Mouse (Mus musculus) gastrocnemius, postnatal 14 days (tissue): ENCODE measurements around the gene Troap. TPM values are rescaled to one million over a fixed set of nuclear protein-coding genes. Genes with fewer than 3 reads are reported as not detected.
"Not testable (repeated sequence)": the region's sequence is repeated elsewhere in the genome, so short reads cannot be mapped to it uniquely, and the experiment has no call there.

Source experiments
- DNase-seq: peaks from one replicate; pipeline ENCODE4 v3.0.0; 2021; ENCODE audit warnings: mixed read lengths
- intact Hi-C: fragments of 180-260 bp; cut with DNase I; formaldehyde crosslinking; loops from one replicate; pipeline ENCODE4 v1.15.1; 2025; ENCODE audit warnings: low total_unique reads
- total RNA-seq, 2 experiments: library from RNA; stranded (reverse); gene quantifications; 2 replicates each; pipeline ENCODE4 v1.2.3; 2021

Troap gene
- total RNA-seq, 2 experiments from 2014 or later = 1.4 to 1.8 TPM

DNA sequence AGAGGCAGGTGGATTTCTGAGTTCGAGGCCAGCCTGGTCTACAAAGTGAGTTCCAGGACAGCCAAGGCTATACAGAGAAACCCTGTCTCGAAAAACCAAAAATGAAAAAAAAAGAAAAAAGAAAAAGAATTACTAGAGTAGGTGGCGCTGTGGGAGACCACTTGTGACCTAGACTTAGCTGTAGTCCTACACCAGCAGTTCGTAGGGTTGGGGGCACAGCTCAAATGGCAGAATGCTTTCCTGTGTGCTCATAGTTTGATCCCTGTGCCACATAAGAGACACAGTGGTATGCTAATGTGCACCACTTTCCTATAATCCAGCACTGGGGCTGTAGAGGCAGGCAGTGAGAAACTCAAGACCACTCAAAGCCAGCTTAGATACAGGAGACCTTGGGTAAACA, 35.1 kb upstream of the Troap start:
- intact Hi-C loops = no loop called here
- DNase-seq = no peak

DNA sequence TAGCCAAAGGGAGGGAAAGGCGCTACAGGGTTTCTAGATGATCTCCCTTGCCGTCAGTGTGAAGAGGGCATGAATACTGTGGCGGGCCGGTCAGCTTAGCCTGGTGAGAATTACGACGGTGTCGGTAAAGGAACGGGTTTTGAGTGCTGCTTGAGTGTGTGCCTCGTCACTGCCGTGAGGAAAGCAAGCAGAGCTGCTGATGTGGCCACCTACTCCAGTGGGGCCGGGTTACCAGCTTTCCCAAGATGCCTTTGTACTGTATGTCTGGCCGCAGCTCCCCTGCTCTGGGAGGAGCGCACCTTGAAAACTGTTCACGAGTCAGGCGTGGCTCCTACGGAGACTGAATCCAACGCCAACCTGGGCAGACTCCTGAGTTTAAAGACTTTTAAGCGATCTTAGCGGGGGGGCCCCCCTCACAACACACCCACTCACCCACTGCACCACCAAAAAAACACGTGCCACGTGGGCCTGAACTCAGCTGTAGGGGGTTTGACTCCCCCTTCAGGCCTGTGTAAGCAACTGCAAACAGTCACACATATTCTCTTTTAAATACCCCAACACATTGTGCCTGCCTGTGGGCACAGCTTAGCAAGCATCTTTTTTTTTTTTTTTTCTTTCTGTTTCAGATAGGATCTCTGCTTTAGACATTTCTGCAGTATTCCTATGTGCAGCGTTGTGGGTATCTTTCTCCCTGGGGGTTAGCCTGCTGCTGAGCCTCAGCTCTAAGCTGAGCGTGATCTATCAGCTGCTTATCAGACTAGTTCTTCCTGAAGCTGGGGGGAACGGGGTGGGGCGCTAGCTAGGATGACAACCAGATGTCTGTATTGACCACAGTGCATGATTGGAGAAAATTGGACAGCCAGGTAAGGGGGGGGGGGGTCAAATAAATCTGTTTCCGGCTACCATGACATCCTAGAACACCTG, 34.1 kb upstream of the Troap start:
- no peak for DNase-seq
- intact Hi-C loops = no loop called here

DNA sequence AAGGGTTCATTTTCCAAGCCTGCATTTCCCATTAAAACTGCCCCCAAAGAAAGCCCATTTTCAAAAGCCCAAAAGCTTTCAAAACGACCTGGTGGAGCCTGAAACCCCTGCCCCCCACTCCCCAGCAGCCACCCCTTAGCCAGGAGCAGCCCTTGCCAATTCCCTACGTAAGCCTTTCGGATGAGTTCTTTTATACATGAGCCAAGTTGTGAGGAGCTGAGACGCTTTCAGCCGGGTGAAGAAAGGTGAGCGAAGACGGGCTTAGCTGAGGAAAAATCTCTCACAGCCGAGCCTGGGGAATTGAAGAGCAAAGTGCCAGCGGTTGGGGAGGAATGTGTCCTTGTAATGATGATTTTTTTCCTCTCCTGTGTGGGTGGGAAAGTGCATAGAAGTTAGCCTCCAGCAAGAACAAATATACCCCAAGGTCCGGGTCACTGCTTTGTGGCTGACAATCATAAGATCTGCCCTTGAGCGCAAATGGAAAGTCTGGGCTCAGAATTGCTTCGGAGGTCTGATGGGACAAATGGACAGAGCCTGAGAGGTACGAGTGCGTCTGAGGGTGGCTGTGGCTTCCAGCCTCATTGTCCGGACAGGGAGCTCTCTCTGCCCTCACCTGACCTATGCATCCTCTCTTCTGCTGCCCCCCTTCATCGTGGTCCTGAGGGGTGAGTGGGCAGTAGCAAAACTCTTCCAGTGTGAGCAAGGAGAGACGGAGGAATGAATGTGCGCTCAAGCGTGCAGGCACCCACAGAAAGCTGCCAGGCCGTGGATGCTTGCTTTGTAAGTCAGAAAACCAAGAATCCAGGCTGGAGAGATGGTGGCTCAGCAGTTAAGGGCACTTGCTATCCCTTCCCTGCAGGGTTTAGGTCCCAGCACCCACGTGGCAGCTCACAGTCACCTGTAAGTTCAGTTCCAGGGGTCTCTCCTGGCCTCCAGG, 33.2 kb upstream of the Troap start:
- intact Hi-C loops = no loop called here
- no peak for DNase-seq

GRCm38 (mm10) chr15:99042334-99042733, 32.0 kb upstream of the Troap start:
- intact Hi-C loops = no loop called here
- no peak for DNase-seq

DNA sequence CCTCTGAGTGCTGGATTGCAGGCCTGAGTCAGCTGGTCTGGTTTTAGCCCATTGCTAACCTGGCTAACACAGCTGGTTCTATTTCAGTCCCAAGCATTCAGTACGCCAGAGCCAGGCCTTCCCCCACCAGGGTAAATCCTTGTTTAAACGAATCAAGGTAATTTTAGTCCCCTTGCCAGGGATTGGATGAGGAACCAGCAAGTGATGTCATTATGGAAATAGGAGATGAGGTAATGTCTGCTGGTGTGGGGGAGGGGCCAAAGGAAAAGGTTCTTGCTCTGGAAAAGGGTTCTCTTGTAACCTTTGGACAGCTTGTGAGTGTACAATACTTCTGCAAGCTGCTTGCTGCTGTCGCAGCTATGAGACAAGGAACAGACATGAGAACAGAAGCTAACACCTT, 29.5 kb upstream of the Troap start:
- no peak for DNase-seq
- intact Hi-C loops = no loop called here

GRCm38 (mm10) chr15:99045734-99046133, 28.6 kb upstream of the Troap start:
- DNase-seq, intact Hi-C loops: not testable (repeated sequence)

DNA sequence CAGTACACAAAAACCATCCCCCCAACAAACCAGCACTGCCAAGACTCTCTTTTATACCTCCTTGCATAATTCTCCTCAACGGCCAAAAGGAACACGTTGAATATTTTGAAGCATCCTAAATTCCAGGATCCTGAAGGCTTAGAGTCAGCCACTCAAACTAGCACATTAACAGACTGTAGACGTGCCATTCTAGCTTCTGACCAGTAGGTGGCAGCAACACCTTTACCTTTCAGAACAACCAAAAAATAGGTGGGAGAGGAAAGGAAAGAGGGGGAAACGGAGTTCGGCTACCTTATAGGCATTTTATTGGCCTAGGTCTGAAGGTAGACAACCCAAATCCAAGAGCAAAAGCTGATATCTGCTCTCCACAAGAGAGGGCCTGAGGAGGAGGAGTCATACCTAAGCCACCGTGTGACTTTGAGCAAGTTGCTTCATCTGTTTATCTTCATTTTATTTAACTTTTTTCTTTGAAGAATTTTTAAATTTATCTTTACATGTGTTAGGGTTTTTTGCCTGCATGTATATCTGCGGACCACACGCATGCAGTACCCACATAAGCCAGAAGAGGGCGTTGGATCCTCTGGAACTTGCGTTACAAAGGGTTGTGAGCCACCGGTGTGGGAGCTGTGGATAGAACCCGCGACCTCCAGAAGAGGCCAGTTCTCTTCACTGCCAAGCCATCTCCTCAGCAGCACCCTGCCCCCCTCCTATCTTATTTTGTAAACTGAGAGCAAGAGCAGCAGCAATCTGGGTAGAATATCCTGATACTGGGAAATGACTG, 24.7 kb upstream of the Troap start:
- intact Hi-C loops = loop anchor here (5.0 kb wide), 1 partner anchor 43 kb away; the partner anchor contains the start of gene Dnajc22

DNA sequence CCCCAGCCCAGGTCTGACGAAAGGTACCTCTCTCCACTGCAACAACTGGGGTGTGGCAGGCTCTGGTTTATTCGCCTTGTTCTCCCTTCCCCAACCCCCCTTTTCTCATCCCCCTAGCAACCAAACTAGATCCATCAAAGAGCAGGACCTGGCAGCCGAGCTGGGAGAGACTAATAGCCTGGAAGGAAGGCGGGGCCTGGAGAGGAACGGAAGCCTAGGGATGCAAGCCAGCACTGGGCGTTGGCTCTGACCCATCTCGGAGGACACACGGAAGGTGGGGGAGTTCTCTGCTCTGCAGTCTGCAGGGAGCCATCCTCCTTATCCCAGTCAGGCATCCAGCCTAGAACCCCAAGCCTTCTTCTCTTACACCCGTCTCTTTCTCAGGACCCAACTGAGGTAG, 21.0 kb upstream of the Troap start:
- intact Hi-C loops = loop anchor here (5.0 kb wide), 1 partner anchor 39 kb away; the partner anchor contains the start of gene Dnajc22
- DNase-seq = peak; percentile 47

More for the DNA sequence above, 24.7 kb upstream of the Troap start:
- no peak for DNase-seq

GRCm38 (mm10) chr15:99055040-99055439, 19.3 kb upstream of the Troap start, which contains the start of gene Prph:
Gene Prph (plus strand): TSS chr15:99055174.
- no peak for DNase-seq
- intact Hi-C loops = no loop called here

DNA sequence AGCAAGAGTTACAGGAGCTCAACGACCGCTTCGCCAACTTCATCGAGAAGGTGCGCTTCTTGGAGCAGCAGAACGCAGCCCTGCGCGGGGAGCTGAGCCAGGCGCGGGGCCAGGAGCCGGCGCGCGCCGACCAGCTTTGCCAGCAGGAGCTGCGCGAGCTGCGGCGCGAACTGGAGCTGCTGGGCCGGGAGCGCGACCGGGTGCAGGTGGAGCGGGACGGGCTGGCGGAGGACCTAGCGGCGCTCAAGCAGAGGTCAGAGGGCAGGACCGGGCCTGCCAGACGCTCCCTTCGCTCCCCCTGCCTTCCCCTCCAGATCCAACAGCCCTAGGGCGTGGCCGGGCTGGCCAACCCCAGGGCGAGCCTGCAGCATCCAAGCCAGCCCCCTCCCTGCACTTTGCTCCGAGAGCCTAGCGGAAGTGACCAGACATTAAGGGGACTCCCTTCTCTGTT, 18.8 kb upstream of the Troap start:
- peak; percentile 34 for DNase-seq
- intact Hi-C loops = no loop called here

DNA sequence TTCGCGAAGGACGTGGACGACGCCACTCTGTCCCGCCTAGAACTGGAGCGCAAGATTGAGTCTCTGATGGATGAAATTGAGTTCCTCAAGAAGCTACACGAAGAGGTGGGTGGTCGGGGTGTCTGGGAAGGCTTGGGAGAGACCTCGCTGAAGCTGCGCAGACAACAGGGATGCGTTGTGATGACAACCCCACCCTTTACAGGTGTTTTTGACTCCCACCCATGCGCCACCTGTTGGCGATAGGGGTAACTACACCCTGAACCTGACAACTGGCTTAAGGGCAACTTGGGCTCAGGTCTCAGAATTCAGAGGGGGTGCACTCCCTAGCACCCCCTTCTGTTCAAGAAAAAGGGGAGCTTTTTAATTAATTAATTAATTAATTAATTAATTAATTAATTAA, 18.0 kb upstream of the Troap start:
- no peak for DNase-seq

DNA sequence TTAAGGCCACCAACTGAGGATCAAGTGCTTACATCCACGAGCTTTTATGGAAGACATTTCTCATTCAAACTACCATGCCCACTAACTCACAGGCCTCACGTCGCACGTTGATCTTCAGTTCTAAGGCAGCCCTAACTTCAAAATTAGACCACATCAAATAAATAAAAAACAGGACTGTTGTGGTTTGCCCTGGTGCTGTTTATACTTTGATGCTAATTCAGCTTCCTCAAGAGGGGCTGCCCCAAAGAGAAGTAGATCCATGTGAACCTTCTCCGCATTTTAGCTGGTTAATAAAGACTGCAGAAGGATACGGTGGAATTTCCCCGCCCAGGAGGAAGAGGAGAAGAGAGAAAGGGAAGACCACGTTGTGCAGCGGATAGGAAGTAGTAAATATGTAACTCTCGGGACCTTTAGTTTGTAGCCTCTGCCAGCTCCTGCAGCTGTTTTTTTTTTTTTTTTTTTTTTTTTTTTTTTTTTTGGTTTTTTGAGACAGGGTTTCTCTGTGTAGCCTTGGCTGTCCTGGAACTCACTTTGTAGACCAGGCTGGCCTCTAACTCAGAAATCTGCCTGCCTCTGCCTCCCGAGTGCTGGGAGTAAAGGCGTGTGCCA, 8.7 kb upstream of the Troap start:
- no peak for DNase-seq

More for the DNA sequence above, 18.0 kb upstream of the Troap start:
- intact Hi-C loops = no loop called here

GRCm38 (mm10) chr15:99071988-99072387, 2.4 kb upstream of the Troap start:
- DNase-seq = no peak
- intact Hi-C loops = no loop called here

More for the DNA sequence above, 8.7 kb upstream of the Troap start:
- intact Hi-C loops = no loop called here

DNA sequence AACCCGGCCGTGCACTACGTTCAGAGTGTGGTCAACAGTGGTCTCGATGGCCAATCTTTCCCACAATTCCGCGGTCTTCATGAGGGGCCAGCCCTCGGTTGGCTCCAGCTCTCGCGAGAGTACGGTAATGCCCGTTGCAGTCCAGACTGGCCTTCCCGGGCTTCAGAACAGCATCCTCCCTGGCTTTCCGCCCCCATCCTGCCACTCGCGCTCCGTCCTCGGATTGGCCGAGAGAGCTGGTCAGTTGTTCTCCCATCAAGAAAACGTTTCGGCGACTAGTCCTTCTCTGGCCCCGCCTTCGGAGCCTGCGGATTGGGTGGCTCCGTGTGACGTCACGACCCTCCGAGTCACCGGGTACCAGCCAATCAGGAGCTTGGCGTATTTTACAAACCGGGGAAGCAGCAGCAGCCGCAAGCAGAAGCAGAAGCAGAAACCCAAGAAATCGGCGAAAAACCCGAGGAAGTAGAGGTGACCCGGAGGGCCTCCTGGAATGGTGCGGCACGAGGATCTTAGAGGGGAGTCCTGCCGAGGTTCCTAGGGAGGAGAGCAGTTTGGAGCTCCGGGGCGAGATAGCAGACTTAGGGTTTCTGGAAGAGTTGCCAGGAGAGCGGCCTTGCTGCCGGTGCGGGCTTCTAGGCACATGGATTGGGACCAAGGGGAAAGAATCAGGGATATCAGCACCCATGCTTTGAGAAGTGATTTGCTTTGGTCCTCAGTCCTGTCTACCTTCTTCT, 392 bp downstream of the Troap start:
- intact Hi-C loops = no loop called here
- peak; percentile 97 for DNase-seq

- intact Hi-C loops = not testable (repeated sequence)
Measured at GRCm38 (mm10) chr15:99076011-99076410, 1.6 kb downstream of the Troap start.

DNA sequence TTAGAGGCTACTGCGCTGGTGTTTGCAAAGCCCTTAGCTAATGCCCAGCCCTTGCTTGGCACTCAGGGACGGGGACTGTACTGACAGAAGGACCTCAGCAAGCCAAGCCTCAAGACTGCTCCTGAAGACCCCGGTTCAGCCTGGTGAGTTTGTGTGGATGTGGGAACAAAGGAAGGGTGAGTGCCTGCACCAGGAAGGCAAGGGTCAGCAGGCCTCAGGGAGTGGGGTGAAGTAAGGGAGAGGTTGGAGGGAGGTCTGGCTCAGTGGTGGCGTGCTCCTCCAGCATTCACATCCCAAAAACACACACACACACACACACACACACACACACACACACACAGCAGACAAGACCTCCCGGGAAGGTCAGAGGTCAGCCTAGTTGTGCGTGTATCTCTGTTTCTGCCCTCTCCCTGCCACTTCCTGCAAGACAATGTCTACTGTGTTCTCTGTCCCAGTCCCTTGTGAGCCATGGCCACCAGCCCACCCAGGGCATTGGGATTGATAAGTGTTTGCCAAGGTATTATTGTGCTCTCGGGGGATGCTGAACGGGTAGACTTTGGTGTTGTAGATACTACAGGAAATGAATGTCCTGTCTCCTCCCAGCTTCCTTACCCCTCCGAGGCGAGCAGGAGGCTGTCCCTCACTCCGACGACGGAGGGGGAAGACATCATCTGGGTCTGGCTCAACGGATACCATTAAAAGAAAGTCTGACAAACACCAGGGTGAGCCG, 4.0 kb downstream of the Troap start:
- intact Hi-C loops = no loop called here
- DNase-seq = no peak

More at GRCm38 (mm10) chr15:99076011-99076410, 1.6 kb downstream of the Troap start:
- DNase-seq = not testable (repeated sequence)

- intact Hi-C loops = loop anchor here (10.0 kb wide), 1 partner anchor 125 kb away; no protein-coding TSS in a partner anchor
- no peak for DNase-seq
Measured at GRCm38 (mm10) chr15:99079804-99080203, 5.4 kb downstream of the Troap start.
